Mouse (Mus musculus) thymus, postnatal 25 days (tissue): Measurements from ENCODE around the gene Tmem255a.

Experiments
- DNase-seq: peaks from one replicate; pipeline ENCODE4 v3.0.0; 2022

Gene Tmem255a

GRCm38 (mm10) chrX:38165315-38165714, 86.9 kb downstream of the Tmem255a start:
- DNase-seq = no peak

GRCm38 (mm10) chrX:38159097-38159496, 93.1 kb downstream of the Tmem255a start:
- DNase-seq = no peak
